Mouse (Mus musculus) forebrain, embryonic 13.5 days (tissue): ENCODE results near the gene Zfp319. TPM values are rescaled to one million over a fixed set of nuclear protein-coding genes. Genes with fewer than 3 reads are reported as not detected.
"Not testable (repeated sequence)": the region's sequence is repeated elsewhere in the genome, so short reads cannot be mapped to it uniquely, and the experiment has no call there.

Source experiments
- ATAC-seq: fragments of 200-750 bp; cut with Nextera tagmentation; 2 replicates; pipeline ENCODE4 v1.8.0; 2017
- H3K27ac ChIP-seq: fragments of 300-500 bp; sonication (generic); 2 replicates; pipeline ENCODE4 v1.5.1; 2015; ENCODE audit warnings: inconsistent platforms, mild to moderate bottlenecking, moderate library complexity
- H3K27me3 ChIP-seq: fragments of 300-500 bp; sonication (generic); 2 replicates; pipeline ENCODE4 v1.6.1; 2015; ENCODE audit warnings: mild to moderate bottlenecking, inconsistent platforms
- H3K36me3 ChIP-seq: fragments of 300-500 bp; sonication (generic); 2 replicates; pipeline ENCODE4 v1.6.1; 2015; ENCODE audit warnings: mild to moderate bottlenecking, inconsistent platforms; ENCODE audit not compliant: poor library complexity, severe bottlenecking
- H3K4me1 ChIP-seq: fragments of 300-500 bp; sonication (generic); 2 replicates; pipeline ENCODE4 v1.6.1; 2015; ENCODE audit warnings: inconsistent platforms
- H3K4me2 ChIP-seq: fragments of 300-500 bp; sonication (generic); 2 replicates; pipeline ENCODE4 v1.6.1; 2015; ENCODE audit warnings: inconsistent platforms, mild to moderate bottlenecking, moderate library complexity
- H3K4me3 ChIP-seq: fragments of 300-500 bp; sonication (generic); 2 replicates; pipeline ENCODE4 v1.5.1; 2015; ENCODE audit warnings: mild to moderate bottlenecking, inconsistent platforms
- H3K9ac ChIP-seq: fragments of 300-500 bp; sonication (generic); 2 replicates; pipeline ENCODE4 v1.6.1; 2015; ENCODE audit warnings: mild to moderate bottlenecking, inconsistent platforms
- H3K9me3 ChIP-seq: fragments of 300-500 bp; sonication (generic); replicated peaks from 2 replicates; pipeline ENCODE4 v1.6.1; 2016; ENCODE audit warnings: inconsistent platforms
- WGBS: fragments of 180-500 bp; shearing (Covaris S2); methylation state at CpG from one replicate; pipeline ENCODE4 v1.1.7; 2015; 5-methylcytosine and 5-hydroxymethylcytosine counted together
- polyA plus RNA-seq: library from polyadenylated mRNA; unstranded; fragments of >200 nt; fragmentation: Nextera tagmentation; extraction: Ambion mirVana; gene quantifications from 2 replicates; pipeline ENCODE4 v1.2.1, GENCODE M21; 2015

Zfp319 gene
- polyA plus RNA-seq = 15.3 and 16.0 TPM in 2 replicates

DNA sequence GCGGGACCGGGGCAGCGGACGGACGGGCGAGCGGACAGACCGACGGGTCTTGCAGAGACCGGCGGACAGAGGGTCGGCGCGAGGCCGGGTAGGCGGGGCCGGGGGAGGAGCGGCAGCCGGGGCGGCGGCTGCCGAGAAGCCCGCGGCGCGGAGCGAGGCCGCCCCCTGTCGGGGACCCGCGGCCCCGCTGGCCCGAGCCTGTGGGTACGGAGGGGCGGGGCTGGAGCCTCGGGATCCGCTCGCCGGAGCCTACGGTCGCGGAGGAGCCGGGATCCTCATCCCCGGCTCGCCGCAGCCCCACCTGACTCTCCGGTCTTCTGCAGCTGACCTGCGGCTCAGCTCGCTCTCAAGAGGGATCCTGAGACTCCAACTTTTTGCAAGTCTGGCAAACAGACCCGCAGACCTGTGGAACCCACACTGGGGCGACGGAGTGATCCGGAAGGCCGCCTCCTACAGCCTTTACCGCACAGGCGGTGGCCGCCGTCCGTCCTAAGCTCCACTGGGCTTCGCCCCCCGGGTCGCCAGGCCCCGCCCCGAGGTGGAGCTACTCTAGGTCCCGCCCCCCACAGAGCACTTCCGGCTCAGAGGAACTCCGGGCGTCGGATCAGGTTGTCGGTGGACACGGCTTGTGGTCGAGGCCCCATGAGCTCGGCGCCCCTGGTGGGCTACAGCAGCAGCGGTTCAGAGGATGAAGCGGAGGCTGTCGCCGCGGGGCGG, at the start of gene Zfp319, which contains the start of gene Usb1:
Gene Zfp319, minus strand, starts transcription at position 231 of the 717 bp plus-strand sequence.
Gene Usb1, plus strand, starts transcription at position 565 of the 717 bp plus-strand sequence.
- Histone ChIP-seq H3K27me3 (no peaks in the 10 kb centered on the region), H3K36me3 (peaks cover 49% of the 10 kb centered on the region), H3K4me1 (peaks cover 33% of the 10 kb centered on the region), H3K9me3 (no peaks in the 10 kb centered on the region), H3K4me2 (peak within 1 kb of the TSS; percentile 92), H3K27ac (peak within 1 kb of the TSS; percentile 93), H3K9ac (peak within 1 kb of the TSS; percentile 90), H3K4me3 (peak within 1 kb of the TSS; percentile 62)
- peak; percentile 93 for ATAC-seq
- WGBS = under 1% methylated on average over 61 of the region's 80 CpGs

DNA sequence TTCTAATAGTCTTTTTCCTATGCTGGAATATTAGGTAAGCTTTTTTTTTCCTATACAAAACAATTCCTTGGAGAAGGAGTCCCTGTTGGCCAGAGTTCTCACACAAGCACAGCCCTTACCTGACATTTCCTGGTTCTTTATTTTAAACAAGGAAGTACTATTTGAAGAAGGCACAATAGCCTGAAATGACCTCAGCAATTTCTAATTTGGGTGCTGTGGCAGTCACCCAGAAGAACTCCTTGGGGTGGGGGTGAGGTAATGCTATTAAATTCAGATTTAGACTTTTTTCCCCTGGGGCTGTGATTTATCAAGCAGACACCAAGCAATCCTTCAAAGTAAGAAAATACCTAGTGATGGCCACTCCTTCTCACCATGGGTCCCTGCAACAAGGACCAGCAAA, 49.2 kb upstream of the Zfp319 start:
- 0 out of 2 replicates have a peak, but pooled peaks cover 4% of the 10 kb centered on the region for H3K9me3 ChIP-seq
- no peak for ATAC-seq
- H3K4me2 ChIP-seq = no peak overlapping the region
- no peaks in the 10 kb centered on the region for H3K27me3 ChIP-seq
- H3K4me3 ChIP-seq = no peak overlapping the region
- H3K27ac ChIP-seq = no peak overlapping the region
- H3K36me3 ChIP-seq = no peaks in the 10 kb centered on the region
- H3K4me1 ChIP-seq = 0 out of 2 replicates have a peak, but pooled peaks cover 4% of the 10 kb centered on the region
- no peak overlapping the region for H3K9ac ChIP-seq

DNA sequence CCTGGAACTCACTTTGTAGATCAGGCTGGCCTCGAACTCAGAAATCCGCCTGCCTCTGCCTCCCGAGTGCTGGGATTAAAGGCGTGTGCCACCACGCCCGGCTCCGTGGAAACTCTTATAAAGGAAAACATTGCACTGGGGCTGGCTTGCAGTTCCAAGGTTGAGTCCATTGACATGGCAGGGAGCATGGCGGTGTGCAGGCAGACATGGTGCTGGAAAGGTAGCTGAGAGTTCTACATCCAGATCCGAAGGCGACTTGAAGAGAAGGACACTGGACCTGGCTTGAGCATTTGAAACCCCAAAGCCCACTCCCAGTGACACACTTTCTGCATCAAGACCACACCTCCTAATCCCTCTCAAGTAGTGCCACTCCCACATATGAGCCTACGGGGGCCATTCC, 47.2 kb upstream of the Zfp319 start:
- H3K9ac ChIP-seq, ATAC-seq, H3K4me3 ChIP-seq, H3K9me3 ChIP-seq, H3K4me1 ChIP-seq, H3K36me3 ChIP-seq, H3K27me3 ChIP-seq, H3K4me2 ChIP-seq, H3K27ac ChIP-seq: not testable (repeated sequence)
- 95% methylated on average over 11 of the region's 11 CpGs for WGBS

DNA sequence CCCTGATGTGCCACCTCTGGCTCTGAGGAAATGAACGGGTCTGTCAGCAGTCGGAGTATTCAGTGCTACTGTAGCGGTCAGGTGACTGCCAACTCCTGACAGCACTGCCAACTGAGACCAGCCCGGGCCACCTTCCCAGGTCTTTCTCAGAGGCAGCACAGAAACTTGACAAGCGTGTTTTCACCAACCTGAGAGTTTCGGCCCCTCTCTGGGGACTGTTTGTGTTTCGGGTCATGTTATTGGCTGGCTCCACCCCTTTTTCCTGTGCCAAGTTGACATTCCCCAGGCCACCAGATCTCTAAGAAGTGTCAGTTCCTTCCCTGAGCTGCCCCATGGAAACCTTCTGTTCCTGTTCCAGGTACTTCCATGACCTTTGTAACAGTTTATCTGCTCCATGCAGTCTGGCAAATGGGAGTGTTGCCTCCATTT, 46.1 kb upstream of the Zfp319 start:
- no peak overlapping the region for H3K4me3 ChIP-seq
- WGBS = 69% methylated on average over 7 of the region's 7 CpGs
- no peak overlapping the region for H3K9ac ChIP-seq
- no peaks in the 10 kb centered on the region for H3K9me3 ChIP-seq
- H3K27ac ChIP-seq = no peak overlapping the region
- no peak overlapping the region for H3K4me2 ChIP-seq
- peaks cover 9% of the 10 kb centered on the region for H3K36me3 ChIP-seq
- 0 out of 2 replicates have a peak, but pooled peaks cover 4% of the 10 kb centered on the region for H3K4me1 ChIP-seq
- no peak for ATAC-seq
- H3K27me3 ChIP-seq = no peaks in the 10 kb centered on the region

DNA sequence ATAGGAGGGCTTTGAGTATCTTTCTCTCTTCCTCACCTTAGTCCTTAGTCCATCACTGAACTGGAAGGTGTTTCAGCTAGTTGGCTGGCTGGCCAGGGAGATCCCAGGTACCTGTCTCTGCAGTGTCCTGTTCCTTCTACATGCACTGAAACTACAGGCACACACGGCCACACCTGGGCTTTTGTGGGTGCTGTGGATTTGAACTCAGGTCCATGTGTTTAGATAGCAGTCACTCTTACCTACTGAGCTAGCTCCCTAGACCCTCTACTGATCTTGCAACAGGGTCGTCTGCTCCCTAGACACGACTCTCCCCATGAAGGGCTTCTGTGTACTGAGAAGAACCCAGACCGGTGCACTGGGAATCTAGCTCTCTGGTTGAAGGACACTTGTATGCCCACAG, 45.4 kb upstream of the Zfp319 start:
- WGBS = 80% methylated on average over 4 of the region's 4 CpGs

DNA sequence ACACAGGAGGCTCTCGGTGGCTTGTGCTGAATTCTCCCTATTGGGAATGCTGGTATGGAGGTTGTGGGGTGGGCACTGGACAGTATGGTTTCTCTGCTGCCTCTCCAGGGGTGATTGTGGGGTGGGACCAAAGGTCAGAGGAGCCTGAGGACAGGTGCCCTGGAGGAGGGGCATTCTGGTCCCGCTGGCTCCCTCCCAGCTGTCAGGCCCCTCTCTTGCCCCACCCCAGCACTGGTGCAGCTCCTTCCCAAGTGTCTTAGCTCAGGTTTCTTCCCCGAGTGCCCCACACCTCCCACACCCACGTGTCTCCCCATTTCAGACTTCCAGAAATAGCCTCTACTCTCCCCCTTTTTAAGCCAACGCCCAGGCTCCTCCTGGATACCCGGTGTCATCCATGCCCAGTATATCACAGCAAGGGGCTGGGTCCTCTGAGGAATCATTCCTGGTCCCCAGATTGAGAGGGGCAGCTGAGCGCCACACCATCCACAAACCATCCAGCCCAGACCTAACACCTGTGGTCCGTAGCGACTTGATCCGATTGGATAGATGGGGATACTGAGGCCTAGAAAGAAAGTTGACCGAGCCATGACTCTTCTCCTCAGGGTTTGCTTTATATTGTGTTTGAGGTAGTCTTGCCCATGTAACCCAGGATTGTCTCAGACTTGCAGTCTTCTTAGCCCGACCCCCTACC, 44.7 kb upstream of the Zfp319 start:
- WGBS = 88% methylated on average over 12 of the region's 12 CpGs
- ATAC-seq = no peak

More for the DNA sequence above, 45.4 kb upstream of the Zfp319 start:
- no peak overlapping the region for H3K27ac ChIP-seq
- no peaks in the 10 kb centered on the region for H3K27me3 ChIP-seq
- H3K36me3 ChIP-seq = peaks cover 17% of the 10 kb centered on the region
- H3K9ac ChIP-seq = no peak overlapping the region
- H3K4me2 ChIP-seq = no peak overlapping the region
- ATAC-seq = no peak
- H3K9me3 ChIP-seq = no peaks in the 10 kb centered on the region
- H3K4me1 ChIP-seq = 0 out of 2 replicates have a peak, but pooled peaks cover 4% of the 10 kb centered on the region
- H3K4me3 ChIP-seq = no peak overlapping the region

DNA sequence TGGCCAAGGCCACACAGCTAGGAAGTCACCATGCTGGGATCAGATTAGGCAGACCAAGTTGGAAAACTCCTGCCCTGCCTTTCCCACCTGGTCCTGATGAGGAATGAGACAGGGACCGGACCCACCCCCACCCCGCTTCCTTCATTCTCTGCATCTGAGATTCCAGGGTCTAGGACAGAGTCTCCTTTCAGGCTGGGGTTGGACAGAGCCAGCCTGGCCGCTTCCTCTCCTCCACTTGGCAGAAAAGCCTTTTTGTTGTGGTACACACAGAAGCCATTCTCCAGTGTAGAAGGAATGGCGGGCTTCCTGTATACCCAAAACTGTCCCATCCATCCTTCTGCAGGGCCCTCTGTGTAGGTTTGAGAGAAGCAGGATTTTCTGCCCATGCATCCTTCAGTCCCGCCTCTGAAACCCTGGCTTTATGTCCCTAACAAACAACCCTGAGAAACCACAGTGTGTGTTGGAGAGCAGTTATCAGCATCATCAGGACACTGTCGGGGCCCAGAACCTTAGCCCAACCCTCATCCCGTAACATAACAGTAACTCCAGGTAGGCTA, 43.7 kb upstream of the Zfp319 start:
- no peaks in the 10 kb centered on the region for H3K9me3 ChIP-seq
- H3K27ac ChIP-seq = no peak overlapping the region
- H3K4me1 ChIP-seq = 0 out of 2 replicates have a peak, but pooled peaks cover 4% of the 10 kb centered on the region
- no peaks in the 10 kb centered on the region for H3K27me3 ChIP-seq
- WGBS = 83% methylated on average over 7 of the region's 7 CpGs
- no peak overlapping the region for H3K4me3 ChIP-seq
- ATAC-seq = no peak
- H3K36me3 ChIP-seq = peaks cover 33% of the 10 kb centered on the region
- H3K9ac ChIP-seq = no peak overlapping the region
- no peak overlapping the region for H3K4me2 ChIP-seq

More for the DNA sequence above, 44.7 kb upstream of the Zfp319 start:
- H3K4me3 ChIP-seq = no peak overlapping the region
- H3K9ac ChIP-seq = no peak overlapping the region
- H3K4me1 ChIP-seq = 0 out of 2 replicates have a peak, but pooled peaks cover 4% of the 10 kb centered on the region
- H3K9me3 ChIP-seq = no peaks in the 10 kb centered on the region
- no peak overlapping the region for H3K27ac ChIP-seq
- peaks cover 23% of the 10 kb centered on the region for H3K36me3 ChIP-seq
- no peak overlapping the region for H3K4me2 ChIP-seq
- H3K27me3 ChIP-seq = no peaks in the 10 kb centered on the region

DNA sequence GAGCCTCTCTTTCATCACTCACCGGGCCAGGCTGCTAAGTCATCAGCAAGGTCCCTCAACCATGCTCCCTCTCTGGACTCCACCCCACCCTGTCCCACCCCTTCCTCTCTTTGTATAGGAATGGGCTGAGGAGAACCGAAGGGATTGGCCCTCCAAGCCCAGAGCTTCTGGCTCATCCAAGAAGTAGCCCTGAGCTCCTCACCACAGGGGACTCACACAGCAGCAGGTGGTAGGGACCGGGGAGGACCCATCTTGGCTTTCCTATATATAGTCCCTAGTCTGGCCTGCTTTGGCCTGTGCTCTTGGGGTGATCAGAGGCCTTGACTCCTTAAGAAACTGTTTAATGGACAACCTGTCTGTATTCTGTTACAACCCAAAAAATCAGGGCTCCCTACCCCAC, 42.7 kb upstream of the Zfp319 start:
- ATAC-seq = no peak
- no peak overlapping the region for H3K4me3 ChIP-seq
- peaks cover 43% of the 10 kb centered on the region for H3K36me3 ChIP-seq
- 0 out of 2 replicates have a peak, but pooled peaks cover 4% of the 10 kb centered on the region for H3K4me1 ChIP-seq
- no peak overlapping the region for H3K9ac ChIP-seq
- 81% methylated on average over 3 of the region's 3 CpGs for WGBS
- no peaks in the 10 kb centered on the region for H3K27me3 ChIP-seq
- H3K4me2 ChIP-seq = no peak overlapping the region
- H3K9me3 ChIP-seq = no peaks in the 10 kb centered on the region
- H3K27ac ChIP-seq = no peak overlapping the region

DNA sequence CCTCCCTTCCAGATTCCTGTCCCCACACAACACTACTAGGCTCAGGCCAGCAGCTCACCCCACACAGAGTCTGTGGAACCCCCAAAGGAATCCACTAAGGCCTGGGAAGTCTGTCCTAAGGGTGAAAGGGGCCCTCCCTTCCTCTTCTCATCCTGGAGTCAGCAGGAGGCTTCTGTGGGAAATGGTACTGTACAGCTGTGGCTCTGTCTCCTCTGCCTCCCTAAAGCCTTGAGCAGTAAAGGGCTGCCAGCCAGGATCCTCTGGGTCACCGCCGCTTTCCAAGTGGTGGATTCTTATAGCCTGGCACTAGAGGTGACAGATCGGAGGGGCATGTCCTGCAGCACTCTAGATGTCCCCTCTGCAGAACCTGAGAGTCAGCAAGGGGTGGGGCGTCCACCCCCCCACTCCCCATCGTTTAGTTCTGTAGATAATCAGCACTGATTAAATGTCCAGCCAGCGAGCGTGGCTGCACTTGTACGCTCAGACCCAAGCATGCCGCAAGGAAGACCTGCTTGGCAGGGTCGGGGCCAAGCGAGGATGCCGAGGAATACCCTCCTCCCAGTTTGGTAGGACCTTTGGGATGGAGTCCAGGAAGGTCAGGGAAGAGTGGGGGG, 41.7 kb upstream of the Zfp319 start:
- Histone ChIP-seq H3K27me3 (no peaks in the 10 kb centered on the region), H3K36me3 (peaks cover 52% of the 10 kb centered on the region), H3K4me3 (no peak overlapping the region), H3K9me3 (no peaks in the 10 kb centered on the region), H3K4me2 (no peak overlapping the region), H3K9ac (no peak overlapping the region), H3K27ac (no peak overlapping the region), H3K4me1 (0 out of 2 replicates have a peak, but pooled peaks cover 4% of the 10 kb centered on the region)
- ATAC-seq = no peak
- WGBS = 81% methylated on average over 12 of the region's 12 CpGs

DNA sequence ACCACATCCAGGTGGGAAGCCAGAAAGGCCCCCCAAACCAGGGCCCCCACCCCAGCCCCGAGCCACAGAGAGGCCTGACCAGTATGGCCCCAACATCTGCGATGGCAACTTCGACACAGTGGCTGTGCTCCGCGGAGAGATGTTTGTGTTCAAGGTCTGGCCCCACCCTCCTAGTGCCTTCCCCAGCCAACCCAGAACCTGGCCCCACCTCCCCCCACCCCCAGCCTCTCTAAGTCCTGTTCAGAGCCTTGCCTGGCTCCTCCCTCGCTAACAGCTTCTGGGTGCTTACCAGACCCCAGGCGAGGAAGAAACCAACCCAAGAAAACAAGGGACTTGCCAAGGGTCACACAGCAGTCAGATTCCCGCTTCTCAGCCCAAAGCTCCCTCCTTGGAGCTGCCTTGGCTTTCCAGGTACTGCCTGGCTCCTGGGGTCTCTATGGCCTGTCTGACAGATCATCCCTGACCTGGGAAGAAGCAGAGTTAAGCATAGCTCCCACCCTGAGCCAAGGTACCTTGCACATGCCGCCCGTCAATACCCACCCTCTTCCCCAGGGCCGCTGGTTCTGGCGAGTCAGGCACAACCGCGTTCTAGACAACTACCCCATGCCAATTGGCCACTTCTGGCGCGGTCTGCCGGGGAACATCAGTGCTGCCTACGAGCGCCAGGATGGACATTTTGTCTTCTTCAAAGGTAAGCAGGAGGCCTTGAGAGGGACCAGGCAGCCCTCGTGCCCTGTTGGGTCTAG, 38.0 kb upstream of the Zfp319 start:
- H3K4me3 ChIP-seq = no peak overlapping the region
- no peak overlapping the region for H3K9ac ChIP-seq
- H3K36me3 ChIP-seq = peaks cover 67% of the 10 kb centered on the region
- H3K4me1 ChIP-seq = no peaks in the 10 kb centered on the region
- no peak overlapping the region for H3K27ac ChIP-seq
- H3K9me3 ChIP-seq = no peaks in the 10 kb centered on the region
- no peak for ATAC-seq
- no peak overlapping the region for H3K4me2 ChIP-seq
- H3K27me3 ChIP-seq = no peaks in the 10 kb centered on the region
- 59% methylated on average over 20 of the region's 20 CpGs for WGBS

DNA sequence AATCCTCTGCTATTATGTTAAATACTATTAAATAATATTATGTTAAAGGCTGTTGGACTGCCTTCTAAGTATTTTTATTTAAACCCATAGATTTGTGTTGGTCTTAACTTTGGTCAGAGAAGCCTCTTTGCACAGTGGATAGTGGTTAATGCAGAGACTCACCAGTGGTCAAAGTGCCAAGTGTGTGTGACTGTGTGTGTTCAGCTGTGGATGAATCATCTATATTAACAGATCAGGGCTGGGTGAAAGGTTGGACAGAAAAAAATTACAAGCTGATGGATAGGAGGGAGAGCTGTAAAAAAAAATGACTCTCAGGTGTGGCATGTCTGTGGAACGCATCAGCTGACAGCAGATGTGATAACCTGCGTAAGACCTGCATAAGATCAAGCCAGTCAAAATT, 32.1 kb upstream of the Zfp319 start:
- Histone ChIP-seq H3K4me3 (no peak overlapping the region), H3K4me1 (peaks cover 19% of the 10 kb centered on the region), H3K27me3 (no peaks in the 10 kb centered on the region), H3K27ac (no peak overlapping the region), H3K9ac (no peak overlapping the region), H3K4me2 (no peak overlapping the region), H3K36me3 (peaks cover 19% of the 10 kb centered on the region), H3K9me3 (peaks cover 3% of the 10 kb centered on the region; the same call in 1 of the 2 replicates)
- WGBS = 95% methylated on average over 2 of the region's 2 CpGs
- ATAC-seq = no peak
